Mouse (Mus musculus): ENCODE data around the gene Gm28035.

DNA sequence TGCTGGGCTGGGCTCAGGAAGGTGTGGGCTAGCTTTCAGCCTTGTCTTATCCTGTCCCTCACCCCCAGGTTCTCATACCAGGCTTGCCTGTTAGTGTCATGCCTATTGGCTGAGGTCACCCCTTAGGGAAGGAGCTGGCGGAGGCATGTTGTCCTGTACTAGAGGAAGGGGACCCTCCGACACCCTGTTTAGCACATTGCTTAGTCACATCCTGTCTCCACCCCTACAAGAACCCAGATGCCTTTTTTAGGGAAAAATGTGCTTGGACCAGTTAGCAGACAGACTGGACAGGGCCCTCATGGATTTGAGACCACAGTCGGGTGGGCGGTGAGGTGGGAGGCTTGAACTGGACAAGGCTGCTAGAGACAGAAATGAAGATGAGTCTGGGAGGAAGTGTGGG lies 18.2 kb downstream of the Gm28035 start:
- TF ChIP-seq TAL1 (conservative IDR thresholded peaks at IDR 0.05; ENCODE audit: low read depth, low read length): no peak
- TF ChIP-seq CTCF (IDR thresholded peaks at IDR 0.05; ENCODE audit: low read depth, low read length): no peak
- no peak for TF ChIP-seq GATA1 (IDR thresholded peaks at IDR 0.05; ENCODE audit: borderline replicate concordance, low read length)

Data from G1E (cell line).